In genomic region chr3:51416364-51417134, GRCm38 (mm10) we compare ENCODE assay signal across 9 mouse cellular contexts. TPM values are rescaled to one million over a fixed set of nuclear protein-coding genes. Genes with fewer than 3 reads are reported as not detected.
DNase-seq lines count a peak whose midpoint lies in the region; ATAC-seq lines count a peak whose summit lies in the region.
"Had no signal": no experiment of that assay in that cellular context is flagged by ENCODE, and none has a peak within 500 bp of the region (broad histone marks: within the 10 kb centered on the region; RNA-seq: fewer than 3 reads in every experiment).

No protein-coding gene starts in this region.

- intact Hi-C loops in heart, postnatal 25 days (cut with DNase I): no loop called here

- no peaks in the 10 kb centered on the region for H3K27me3 ChIP-seq in forebrain, embryonic 15.5 days

- no peaks in the 10 kb centered on the region for H3K36me3 ChIP-seq in forebrain, embryonic 15.5 days

- peak overlapping the region; percentile 75 for H3K4me3 ChIP-seq in forebrain, embryonic 15.5 days

- H3K9me3 ChIP-seq in forebrain, embryonic 15.5 days: no peaks in the 10 kb centered on the region

- DNase-seq in Muller cell, postnatal 12 days (ENCODE audit: inconsistent ontology term): peak; percentile 76
- DNase-seq in c-Kit-negative CD71-positive TER-119-positive erythroid progenitor cells, embryonic 14.5 days (ENCODE audit: low read depth, low spot score): peak; percentile 32
- DNase-seq in heart, postnatal 25 days (ENCODE audit: low spot score): peak; percentile 35
- DNase-seq in layer of hippocampus, adult 9-11 months: peak; percentile 30
- peak; percentile 53 for DNase-seq in lung, postnatal 36 days
- peak; percentile 56 to 63 for DNase-seq in right cerebral cortex, postnatal 10 days (ENCODE audit: low spot score in 2 of 2)
- DNase-seq in yolk sac, embryonic 10.5 days (ENCODE audit: low spot score): peak; percentile 65

- under 1% methylated on average over 58 of the region's 68 CpGs for WGBS in forebrain, embryonic 15.5 days

- peak; percentile 62 for ATAC-seq in forebrain, embryonic 15.5 days (replicated peaks)

- peak overlapping the region; percentile 77 for H3K9ac ChIP-seq in forebrain, embryonic 15.5 days (replicated peaks)

- peaks cover 35% of the 10 kb centered on the region for H3K4me1 ChIP-seq in forebrain, embryonic 15.5 days

- H3K4me2 ChIP-seq in forebrain, embryonic 15.5 days (replicated peaks): peak overlapping the region; percentile 84

- H3K27ac ChIP-seq in forebrain, embryonic 15.5 days (replicated peaks): peak overlapping the region; percentile 91

RNA-seq across cellular contexts. Expression of gene Naa15, which starts 1.6 kb away (rescaled TPM):
- 56.5 and 65.6 TPM in 2 replicates for polyA plus RNA-seq in forebrain, embryonic 15.5 days (2015; fragmentation: Nextera tagmentation; extraction: Ambion mirVana)
- total RNA-seq in heart, postnatal 25 days (2021): 10 to 100 TPM; 41.6 to 47.1 TPM

RNA-seq across cellular contexts. Expression of gene Ndufc1, which starts 7.8 kb away (rescaled TPM):
- 732 and 752 TPM in 2 replicates for polyA plus RNA-seq in forebrain, embryonic 15.5 days (2015; fragmentation: Nextera tagmentation; extraction: Ambion mirVana)
- total RNA-seq in heart, postnatal 25 days (2021): 1,000 to 10,000 TPM; 1,646 to 1,675 TPM

RNA-seq across cellular contexts. Expression of gene Mgarp, which starts 20.0 kb away (rescaled TPM):
- polyA plus RNA-seq in forebrain, embryonic 15.5 days (2015; fragmentation: Nextera tagmentation; extraction: Ambion mirVana): 0.50 and 0.60 TPM in 2 replicates
- under 1 TPM; 0.23 to 0.31 TPM for total RNA-seq in heart, postnatal 25 days (2021)
- total RNA-seq: left cerebral cortex, postnatal 10 days had no signal

Comparison
In these comparisons a context has a peak if more than half of its experiments do, and no peak if none do; other contexts are left out.
1. Peak in every context shown above with its lines: DNase-seq, ATAC-seq, H3K4me3 ChIP-seq and H3K27ac ChIP-seq.